Mouse (Mus musculus): ENCODE measurements at regions not wholly inside any gene's neighbourhood (a gene's known extent, or its start where the extent isn't known, plus 50 kb on each side); places are given as distances from the start of the nearest gene placed in this dataset.

- TF ChIP-seq POLR2A (IDR thresholded peaks at IDR 0.05; ENCODE audit: control insufficient read depth, extremely low read depth, insufficient read depth, low read length, poor library complexity) (no peak), CTCF (IDR thresholded peaks at IDR 0.05; ENCODE audit: borderline replicate concordance, control insufficient read depth, extremely low read depth, insufficient read depth, low read length, poor library complexity) (no peak)
Measured at GRCm38 (mm10) chr13:25925685-25926084, 655.4 kb upstream of the Nrsn1 start.
